Mouse (Mus musculus) G1E (cell line): ENCODE data around the gene Gm43302. TPM values are rescaled to one million over a fixed set of nuclear protein-coding genes. Genes with fewer than 3 reads are reported as not detected.
"Not testable (repeated sequence)": the region's sequence is repeated elsewhere in the genome, so short reads cannot be mapped to it uniquely, and the experiment has no call there.

ENCODE experiments used
- ATAC-seq: 2 replicates; pipeline ENCODE4 v1.8.0; 2016; ENCODE audit warnings: mild to moderate bottlenecking; ENCODE audit not compliant: insufficient number of reproducible peaks, poor library complexity, low FRiP score, severe bottlenecking; ENCODE audit errors: extremely low read depth
- DNase-seq: peaks from one replicate; pipeline ENCODE4 v3.0.0; 2012; ENCODE audit warnings: low spot score
- H3K27me3 ChIP-seq: 2 replicates; pipeline ENCODE4 v1.6.1; 2012; ENCODE audit warnings: mild to moderate bottlenecking, low read length, inconsistent platforms; ENCODE audit not compliant: insufficient read depth
- H3K36me3 ChIP-seq: replicated peaks from 2 replicates; pipeline ENCODE3; 2012; ENCODE audit warnings: mild to moderate bottlenecking, inconsistent platforms
- H3K4me1 ChIP-seq: 2 replicates; pipeline ENCODE4 v1.6.1; 2012; ENCODE audit warnings: low read depth, low read length, inconsistent platforms, mixed read lengths; ENCODE audit not compliant: insufficient read depth
- H3K4me3 ChIP-seq: 2 replicates; pipeline ENCODE4 v1.5.1; 2012; ENCODE audit warnings: low read depth, mild to moderate bottlenecking, inconsistent platforms, low read length, moderate library complexity, mixed read lengths
- H3K9me3 ChIP-seq: replicated peaks from 2 replicates; pipeline ENCODE4 v1.6.1; 2012; ENCODE audit warnings: inconsistent platforms
- CTCF ChIP-seq: IDR thresholded peaks from 2 replicates; pipeline ENCODE4 v1.5.1; 2012; ENCODE audit warnings: low read depth, low read length, inconsistent platforms, mixed read lengths
- GATA1 ChIP-seq: IDR thresholded peaks from 2 replicates; pipeline ENCODE4 v1.6.1; 2012; ENCODE audit warnings: borderline replicate concordance, low read length, inconsistent platforms, mixed read lengths
- GATA2 ChIP-seq: IDR thresholded peaks from 2 replicates; pipeline ENCODE4 v1.6.1; 2012; ENCODE audit warnings: low read depth, low read length, inconsistent platforms, borderline replicate concordance
- POLR2AphosphoS5 ChIP-seq: IDR thresholded peaks from 2 replicates; pipeline ENCODE4 v1.6.1; 2012; ENCODE audit warnings: low read depth, low read length, inconsistent platforms; ENCODE audit not compliant: insufficient replicate concordance
- TAL1 ChIP-seq: conservative IDR thresholded peaks from 2 replicates; pipeline ENCODE4 v1.6.1; 2012; ENCODE audit warnings: low read depth, low read length, inconsistent platforms, mixed read lengths
- polyA plus RNA-seq: library from polyadenylated mRNA; stranded (reverse); fragments of >175 nt; gene quantifications from 2 replicates; pipeline ENCODE4 v1.2.3, GENCODE M21; 2012
- total RNA-seq, 2 experiments: library from RNA; stranded (forward) in 1 of 2; stranded (reverse) in 1 of 2; fragments of 200-1000 nt in 1 of 2; fragments of >200 nt in 1 of 2; fragmentation: Nextera tagmentation in 1 of 2; gene quantifications; 2 replicates each; pipeline ENCODE4 v1.2.3; 2014 to 2017

Gm43302 gene
- total RNA-seq (2014; fragmentation: Nextera tagmentation) (not detected in 2 replicates), total RNA-seq (2017) (under 0.01 and 0.12 TPM in 2 replicates), polyA plus RNA-seq (not detected in 2 replicates)

- not testable (repeated sequence) for DNase-seq, H3K4me3 ChIP-seq, ATAC-seq, H3K36me3 ChIP-seq, H3K27me3 ChIP-seq, H3K4me1 ChIP-seq
- H3K9me3 ChIP-seq, result peaks cover 10% of the 10 kb centered on the region; the same call in 1 of the 2 replicates
These were observed at the start of gene Gm43302, which contains the start of gene Gbp6 for GRCm38 (mm10) chr5:105293226-105294165. Gm43302 (minus strand) TSS chr5:105293695. Gbp6 (minus strand) TSS chr5:105293698.

GRCm38 (mm10) chr5:105341281-105341680, 47.8 kb upstream of the Gm43302 start:
- no peak for DNase-seq
- H3K27me3 ChIP-seq, result no peaks in the 10 kb centered on the region
- H3K9me3 ChIP-seq, result 0 out of 2 replicates have a peak, but pooled peaks cover 3% of the 10 kb centered on the region
- H3K4me1 ChIP-seq, result no peaks in the 10 kb centered on the region
- no peak for ATAC-seq
- no peaks in the 10 kb centered on the region for H3K36me3 ChIP-seq
- TF ChIP-seq GATA1, result no peak
- H3K4me3 ChIP-seq, result no peak overlapping the region

- no peaks in the 10 kb centered on the region for H3K27me3 ChIP-seq
- H3K4me3 ChIP-seq, result no peak overlapping the region
- H3K36me3 ChIP-seq, result no peaks in the 10 kb centered on the region
- H3K9me3 ChIP-seq, result no peaks in the 10 kb centered on the region
- no peak for ATAC-seq
- no peak for DNase-seq
- no peak for TF ChIP-seq POLR2AphosphoS5
- TF ChIP-seq GATA1, result no peak
- TF ChIP-seq CTCF, result no peak
- TF ChIP-seq GATA2, result no peak
- no peak for TF ChIP-seq TAL1
- H3K4me1 ChIP-seq, result no peaks in the 10 kb centered on the region
These were observed 29.0 kb upstream of the Gm43302 start for GRCm38 (mm10) chr5:105322543-105322942.

GRCm38 (mm10) chr5:105310941-105311340, 17.4 kb upstream of the Gm43302 start:
- Histone ChIP-seq H3K36me3 (no peaks in the 10 kb centered on the region), H3K27me3 (no peaks in the 10 kb centered on the region), H3K4me3 (no peak overlapping the region), H3K9me3 (0 out of 2 replicates have a peak, but pooled peaks cover 2% of the 10 kb centered on the region), H3K4me1 (no peaks in the 10 kb centered on the region)
- no peak for ATAC-seq
- no peak for TF ChIP-seq GATA2
- no peak for TF ChIP-seq TAL1
- TF ChIP-seq POLR2AphosphoS5, result no peak
- no peak for TF ChIP-seq GATA1
- no peak for TF ChIP-seq CTCF
- DNase-seq, result no peak

GRCm38 (mm10) chr5:105309148-105309547, 15.7 kb upstream of the Gm43302 start:
- not testable (repeated sequence) for H3K9me3 ChIP-seq, H3K4me3 ChIP-seq, ATAC-seq, H3K27me3 ChIP-seq, H3K36me3 ChIP-seq, DNase-seq, H3K4me1 ChIP-seq

GRCm38 (mm10) chr5:105306946-105307345, 13.5 kb upstream of the Gm43302 start:
- not testable (repeated sequence) for ATAC-seq, H3K4me3 ChIP-seq, DNase-seq, H3K36me3 ChIP-seq, H3K9me3 ChIP-seq, H3K27me3 ChIP-seq, H3K4me1 ChIP-seq

- Histone ChIP-seq H3K9me3 (peaks cover 6% of the 10 kb centered on the region), H3K4me1 (no peaks in the 10 kb centered on the region), H3K36me3 (no peaks in the 10 kb centered on the region), H3K4me3 (no peak overlapping the region), H3K27me3 (no peaks in the 10 kb centered on the region)
- ATAC-seq, result no peak
- no peak for DNase-seq
- TF ChIP-seq TAL1 (no peak), GATA2 (no peak), GATA1 (no peak), CTCF (no peak), POLR2AphosphoS5 (no peak)
These were observed 12.7 kb upstream of the Gm43302 start for GRCm38 (mm10) chr5:105306159-105306581.

GRCm38 (mm10) chr5:105305671-105306070, 12.2 kb upstream of the Gm43302 start:
- not testable (repeated sequence) for H3K27me3 ChIP-seq, H3K4me1 ChIP-seq

More at GRCm38 (mm10) chr5:105305671-105306070, 12.2 kb upstream of the Gm43302 start:
- H3K36me3 ChIP-seq, H3K4me3 ChIP-seq, DNase-seq, ATAC-seq, H3K9me3 ChIP-seq: not testable (repeated sequence)
